Comparison of ENCODE assay signal across 31 mouse cellular contexts in genomic region chr13:72417816-72418215, GRCm38 (mm10).
DNase-seq lines count a peak whose midpoint lies in the region; ATAC-seq and TF ChIP-seq lines count a peak whose summit lies in the region.
"Had no signal": no experiment of that assay in that cellular context is flagged by ENCODE, and none has a peak within 500 bp of the region (broad histone marks: within the 10 kb centered on the region; RNA-seq: fewer than 3 reads in every experiment).

No protein-coding gene starts in this region.

- H3K4me3 ChIP-seq in heart, adult 2 months, result no peak overlapping the region
- H3K4me3 ChIP-seq in kidney, embryonic 16.5 days (ENCODE audit: low read length), result no peak overlapping the region
- H3K4me3 ChIP-seq in intestine, embryonic 14.5 days (ENCODE audit: low read depth, low read length), result no peak overlapping the region
- H3K4me3 ChIP-seq: erythroblast, embryonic 14.5 days; heart, embryonic 10.5 days; heart, embryonic 15.5 days; hindbrain, embryonic 12.5 days; left cerebral cortex, adult 2 months; limb, embryonic 12.5 days; lung, embryonic 15.5 days; midbrain, embryonic 10.5 days; midbrain, embryonic 15.5 days; neural tube, embryonic 15.5 days; stomach, embryonic 15.5 days had no signal

- intact Hi-C loops in heart, adult 2 months (cut with DNase I), result no loop called here

- no peaks in the 10 kb centered on the region for H3K9me3 ChIP-seq in kidney, embryonic 16.5 days (ENCODE audit: low read length)
- no peaks in the 10 kb centered on the region for H3K9me3 ChIP-seq in intestine, embryonic 14.5 days (ENCODE audit: control insufficient read depth, low read length)
- H3K9me3 ChIP-seq: heart, embryonic 10.5 days; heart, embryonic 15.5 days; hindbrain, embryonic 12.5 days; limb, embryonic 12.5 days; lung, embryonic 15.5 days; midbrain, embryonic 10.5 days; midbrain, embryonic 15.5 days; neural tube, embryonic 15.5 days; stomach, embryonic 15.5 days had no signal

- no peak overlapping the region for H3K9ac ChIP-seq in heart, adult 2 months (ENCODE audit: low read depth, low read length)
- H3K9ac ChIP-seq in kidney, embryonic 16.5 days (replicated peaks; ENCODE audit: low read length), result no peak overlapping the region
- no peak overlapping the region for H3K9ac ChIP-seq in intestine, embryonic 14.5 days (ENCODE audit: low read length)
- H3K9ac ChIP-seq: forebrain, postnatal 0 days; heart, embryonic 15.5 days; hindbrain, embryonic 12.5 days; limb, embryonic 12.5 days; liver, embryonic 14.5 days; lung, embryonic 15.5 days; midbrain, embryonic 15.5 days; neural tube, embryonic 15.5 days; stomach, embryonic 15.5 days had no signal

- no peaks in the 10 kb centered on the region for H3K4me1 ChIP-seq in heart, adult 2 months (ENCODE audit: control insufficient read depth, insufficient read depth, low read length)
- no peaks in the 10 kb centered on the region for H3K4me1 ChIP-seq in kidney, embryonic 16.5 days (ENCODE audit: insufficient read depth, low read length)
- no peaks in the 10 kb centered on the region for H3K4me1 ChIP-seq in intestine, embryonic 14.5 days (replicated peaks; ENCODE audit: control insufficient read depth, insufficient read depth, low read length)
- H3K4me1 ChIP-seq: hindbrain, embryonic 12.5 days; limb, embryonic 12.5 days; lung, embryonic 15.5 days; midbrain, embryonic 10.5 days; midbrain, embryonic 15.5 days; neural tube, embryonic 15.5 days; stomach, embryonic 15.5 days had no signal

- WGBS in heart, adult 2 months, result 85% methylated on average over 3 of the region's 3 CpGs
- 78% methylated on average over 3 of the region's 3 CpGs for WGBS in kidney, embryonic 16.5 days
- WGBS in intestine, embryonic 14.5 days, result 77% methylated on average over 3 of the region's 3 CpGs

- TF ChIP-seq EP300 in heart, adult 2 months (IDR thresholded peaks at IDR 0.05; ENCODE audit: insufficient read depth, low read depth, low read length), result no peak

- no peaks in the 10 kb centered on the region for H3K79me2 ChIP-seq in heart, adult 2 months (replicated peaks; ENCODE audit: control insufficient read depth, insufficient read depth, low read length)

- no peak overlapping the region for H3K4me2 ChIP-seq in kidney, embryonic 16.5 days (replicated peaks; ENCODE audit: low read depth, low read length)
- H3K4me2 ChIP-seq in intestine, embryonic 14.5 days (ENCODE audit: low read length), result no peak overlapping the region
- H3K4me2 ChIP-seq: heart, embryonic 15.5 days; hindbrain, embryonic 12.5 days; limb, embryonic 12.5 days; lung, embryonic 15.5 days; midbrain, embryonic 15.5 days; neural tube, embryonic 15.5 days; stomach, embryonic 15.5 days had no signal

- no peak for TF ChIP-seq CTCF in heart, adult 2 months (IDR thresholded peaks at IDR 0.05)

- H3K27ac ChIP-seq in heart, adult 2 months, result no peak overlapping the region
- H3K27ac ChIP-seq in kidney, embryonic 16.5 days (ENCODE audit: low read length), result no peak overlapping the region
- no peak overlapping the region for H3K27ac ChIP-seq in intestine, embryonic 14.5 days (ENCODE audit: low read depth)
- H3K27ac ChIP-seq: heart, embryonic 15.5 days; hindbrain, embryonic 12.5 days; hindbrain, postnatal 0 days; left cerebral cortex, adult 2 months; limb, embryonic 12.5 days; liver, embryonic 14.5 days; lung, embryonic 15.5 days; midbrain, embryonic 10.5 days; midbrain, embryonic 15.5 days; neural tube, embryonic 15.5 days; stomach, embryonic 15.5 days had no signal

- no peak for TF ChIP-seq POLR2A in heart, adult 2 months (IDR thresholded peaks at IDR 0.05; ENCODE audit: insufficient read depth, low read depth, low read length)

- peak; percentile 23 for DNase-seq in heart, adult 11 months
- DNase-seq in heart, adult 2 months, result no peak
- DNase-seq in kidney, postnatal 25 days, result no peak
- DNase-seq in intestine, embryonic 14.5 days (ENCODE audit: low spot score), result no peak
- DNase-seq in kidney, postnatal 36 days, result peak; percentile 29 to 51
- no peak for DNase-seq in cerebellum, postnatal 4 days (ENCODE audit: low spot score in 2 of 2)
- DNase-seq: adrenal gland, adult 2 months; adrenal gland, postnatal 36 days; cerebellum, adult 18-20 months; cerebellum, postnatal 10 days; forebrain, postnatal 0 days; gastrocnemius, postnatal 10 days; heart, postnatal 36 days; right cerebral cortex, postnatal 25 days; thymus, postnatal 14 days had no signal

- ATAC-seq in kidney, embryonic 16.5 days (ENCODE audit: low FRiP score, low TSS enrichment), result peak; percentile 57; the same call in 1 of the 2 replicates
- 0 out of 2 replicates have a peak, but pooled peaks have one; percentile 60 for ATAC-seq in intestine, embryonic 14.5 days (replicated peaks; ENCODE audit: low FRiP score, low TSS enrichment, low read depth)
- ATAC-seq: activated CD4-positive, CD25-positive, alpha-beta regulatory T cell, adult 4 months; forebrain, postnatal 0 days; hindbrain, postnatal 0 days; midbrain, embryonic 15.5 days had no signal

- H3K27me3 ChIP-seq in heart, adult 2 months (ENCODE audit: control insufficient read depth, insufficient read depth, low read length), result no peaks in the 10 kb centered on the region
- no peaks in the 10 kb centered on the region for H3K27me3 ChIP-seq in kidney, embryonic 16.5 days (ENCODE audit: insufficient read depth, low read length)
- H3K27me3 ChIP-seq in intestine, embryonic 14.5 days (replicated peaks; ENCODE audit: control insufficient read depth, insufficient read depth, low read length), result no peaks in the 10 kb centered on the region
- H3K27me3 ChIP-seq: CH12.LX; hindbrain, embryonic 12.5 days; limb, embryonic 12.5 days; lung, embryonic 15.5 days; midbrain, embryonic 15.5 days; neural tube, embryonic 15.5 days; stomach, embryonic 15.5 days had no signal

- no peaks in the 10 kb centered on the region for H3K36me3 ChIP-seq in heart, adult 2 months (ENCODE audit: control insufficient read depth, insufficient read depth, low read length)
- H3K36me3 ChIP-seq in kidney, embryonic 16.5 days (ENCODE audit: insufficient read depth, low read length), result no peaks in the 10 kb centered on the region
- no peaks in the 10 kb centered on the region for H3K36me3 ChIP-seq in intestine, embryonic 14.5 days (ENCODE audit: control insufficient read depth, insufficient read depth, low read length)
- H3K36me3 ChIP-seq: heart, embryonic 10.5 days; heart, embryonic 15.5 days; hindbrain, embryonic 12.5 days; limb, embryonic 12.5 days; lung, embryonic 15.5 days; midbrain, embryonic 10.5 days; midbrain, embryonic 15.5 days; neural tube, embryonic 15.5 days; stomach, embryonic 15.5 days had no signal

Comparison
In these comparisons a context has a peak if more than half of its experiments do, and no peak if none do; other contexts are left out.
1. DNase-seq: peak in heart, adult 11 months (single experiment) and kidney, postnatal 36 days (2 of 2); none in heart, adult 2 months (0 of 2), kidney, postnatal 25 days (0 of 2), intestine, embryonic 14.5 days (single experiment) and cerebellum, postnatal 4 days (0 of 2).